Mouse (Mus musculus) heart, embryonic 10.5 days (tissue): ENCODE results near the gene Prune2. TPM values are rescaled to one million over a fixed set of nuclear protein-coding genes. Genes with fewer than 3 reads are reported as not detected.

Experiments
- DNase-seq: peaks from one replicate; pipeline ENCODE4 v3.0.0-alpha.2; 2017; ENCODE audit warnings: low spot score
- H3K27ac ChIP-seq: fragments of 300-500 bp; sonication (generic); 2 replicates; pipeline ENCODE4 v1.5.1; 2016; ENCODE audit warnings: mild to moderate bottlenecking
- H3K27me3 ChIP-seq: fragments of 300-500 bp; sonication (generic); 2 replicates; pipeline ENCODE4 v1.6.1; 2016; ENCODE audit warnings: mild to moderate bottlenecking; ENCODE audit not compliant: poor library complexity, insufficient read depth, severe bottlenecking
- H3K36me3 ChIP-seq: fragments of 300-500 bp; sonication (generic); 2 replicates; pipeline ENCODE4 v1.6.1; 2016; ENCODE audit warnings: mild to moderate bottlenecking, moderate library complexity
- H3K4me1 ChIP-seq: fragments of 300-500 bp; sonication (generic); 2 replicates; pipeline ENCODE4 v1.6.1; 2016; ENCODE audit warnings: mild to moderate bottlenecking
- H3K4me3 ChIP-seq: fragments of 300-500 bp; sonication (generic); 2 replicates; pipeline ENCODE4 v1.5.1; 2016; ENCODE audit warnings: mild to moderate bottlenecking, moderate library complexity
- H3K9me3 ChIP-seq: fragments of 300-500 bp; sonication (generic); 2 replicates; pipeline ENCODE4 v1.6.1; 2016; ENCODE audit warnings: mild to moderate bottlenecking, moderate library complexity
- WGBS: fragments of 180-500 bp; shearing (Covaris S2); methylation state at CpG from one replicate; pipeline ENCODE4 v1.1.7; 2016; 5-methylcytosine and 5-hydroxymethylcytosine counted together
- polyA plus RNA-seq: library from polyadenylated mRNA; unstranded; fragments of >200 nt; fragmentation: Nextera tagmentation; extraction: Ambion mirVana; gene quantifications from 2 replicates; pipeline ENCODE4 v1.2.1, GENCODE M21; 2016

The Prune2 gene
- polyA plus RNA-seq, 1 experiment from 2014 or later = 3.6 TPM

GRCm38 (mm10) chr19:17013085-17013484, 57.2 kb downstream of the Prune2 start:
- 39% methylated on average over 2 of the region's 2 CpGs for WGBS
- no peaks in the 10 kb centered on the region for H3K36me3 ChIP-seq
- H3K4me3 ChIP-seq = no peak overlapping the region
- no peak overlapping the region for H3K27ac ChIP-seq
- DNase-seq = no peak
- no peaks in the 10 kb centered on the region for H3K27me3 ChIP-seq
- H3K9me3 ChIP-seq = no peaks in the 10 kb centered on the region
- peaks cover 13% of the 10 kb centered on the region for H3K4me1 ChIP-seq

- H3K4me1 ChIP-seq = peaks cover 13% of the 10 kb centered on the region
- H3K36me3 ChIP-seq = no peaks in the 10 kb centered on the region
- H3K9me3 ChIP-seq = no peaks in the 10 kb centered on the region
- H3K27ac ChIP-seq = no peak overlapping the region
- no peak for DNase-seq
- H3K27me3 ChIP-seq = no peaks in the 10 kb centered on the region
- H3K4me3 ChIP-seq = no peak overlapping the region
- WGBS = 45% methylated on average over 10 of the region's 10 CpGs
These were observed 58.6 kb downstream of the Prune2 start for GRCm38 (mm10) chr19:17014337-17015124.

GRCm38 (mm10) chr19:17024748-17025147, 68.8 kb downstream of the Prune2 start:
- no peaks in the 10 kb centered on the region for H3K36me3 ChIP-seq
- WGBS = 76% methylated on average over 4 of the region's 4 CpGs
- H3K9me3 ChIP-seq = no peaks in the 10 kb centered on the region
- no peak overlapping the region for H3K27ac ChIP-seq
- no peaks in the 10 kb centered on the region for H3K27me3 ChIP-seq
- H3K4me3 ChIP-seq = no peak overlapping the region
- no peak for DNase-seq
- no peaks in the 10 kb centered on the region; the same call in 1 of the 2 replicates for H3K4me1 ChIP-seq

- WGBS = 7% methylated on average over 3 of the region's 3 CpGs
- H3K27ac ChIP-seq = no peak overlapping the region
These were observed 74.4 kb downstream of the Prune2 start for GRCm38 (mm10) chr19:17030276-17030675.

GRCm38 (mm10) chr19:17032314-17032713, 76.4 kb downstream of the Prune2 start:
- H3K27me3 ChIP-seq = no peaks in the 10 kb centered on the region
- no peaks in the 10 kb centered on the region; the same call in 1 of the 2 replicates for H3K4me1 ChIP-seq
- WGBS = 60% methylated on average over 3 of the region's 3 CpGs
- no peaks in the 10 kb centered on the region for H3K9me3 ChIP-seq
- no peak for DNase-seq
- no peaks in the 10 kb centered on the region; the same call in 1 of the 2 replicates for H3K36me3 ChIP-seq
- H3K4me3 ChIP-seq = no peak overlapping the region
- H3K27ac ChIP-seq = no peak overlapping the region

More at GRCm38 (mm10) chr19:17030276-17030675, 74.4 kb downstream of the Prune2 start:
- H3K4me1 ChIP-seq = no peaks in the 10 kb centered on the region; the same call in 1 of the 2 replicates
- no peaks in the 10 kb centered on the region; the same call in 1 of the 2 replicates for H3K36me3 ChIP-seq
- no peaks in the 10 kb centered on the region for H3K9me3 ChIP-seq
- H3K4me3 ChIP-seq = no peak overlapping the region
- no peaks in the 10 kb centered on the region for H3K27me3 ChIP-seq
- no peak for DNase-seq

- Histone ChIP-seq H3K4me1 (no peaks in the 10 kb centered on the region), H3K9me3 (peaks cover 3% of the 10 kb centered on the region; the same call in 1 of the 2 replicates), H3K36me3 (no peaks in the 10 kb centered on the region), H3K27ac (no peak overlapping the region), H3K27me3 (no peaks in the 10 kb centered on the region), H3K4me3 (no peak overlapping the region)
- WGBS = 72% methylated on average over 4 of the region's 4 CpGs
- DNase-seq = no peak
These were observed 91.0 kb downstream of the Prune2 start for GRCm38 (mm10) chr19:17046961-17047360.

GRCm38 (mm10) chr19:17055892-17056291, 100.0 kb downstream of the Prune2 start:
- Histone ChIP-seq H3K9me3 (no peaks in the 10 kb centered on the region), H3K27me3 (no peaks in the 10 kb centered on the region), H3K36me3 (no peaks in the 10 kb centered on the region), H3K27ac (no peak overlapping the region), H3K4me1 (no peaks in the 10 kb centered on the region), H3K4me3 (no peak overlapping the region)
- DNase-seq = no peak
- 51% methylated on average over 3 of the region's 3 CpGs for WGBS

- no peaks in the 10 kb centered on the region for H3K9me3 ChIP-seq
- H3K36me3 ChIP-seq = no peaks in the 10 kb centered on the region
- no peak for DNase-seq
- no peak overlapping the region for H3K27ac ChIP-seq
- WGBS = 84% methylated on average over 5 of the region's 5 CpGs
- H3K4me1 ChIP-seq = no peaks in the 10 kb centered on the region
- H3K27me3 ChIP-seq = no peaks in the 10 kb centered on the region
- no peak overlapping the region for H3K4me3 ChIP-seq
These were observed 104.2 kb downstream of the Prune2 start for GRCm38 (mm10) chr19:17060106-17060505.

GRCm38 (mm10) chr19:17064421-17064820, 108.5 kb downstream of the Prune2 start:
- Histone ChIP-seq H3K27me3 (no peaks in the 10 kb centered on the region), H3K4me1 (no peaks in the 10 kb centered on the region), H3K9me3 (no peaks in the 10 kb centered on the region), H3K36me3 (no peaks in the 10 kb centered on the region), H3K27ac (no peak overlapping the region), H3K4me3 (no peak overlapping the region)
- DNase-seq = no peak

GRCm38 (mm10) chr19:17069067-17069466, 113.1 kb downstream of the Prune2 start:
- Histone ChIP-seq H3K9me3 (no peaks in the 10 kb centered on the region), H3K36me3 (no peaks in the 10 kb centered on the region), H3K27me3 (no peaks in the 10 kb centered on the region), H3K27ac (no peak overlapping the region), H3K4me3 (no peak overlapping the region), H3K4me1 (no peaks in the 10 kb centered on the region)
- no peak for DNase-seq
- 83% methylated on average over 7 of the region's 7 CpGs for WGBS

GRCm38 (mm10) chr19:17071205-17071604, 115.3 kb downstream of the Prune2 start:
- Histone ChIP-seq H3K36me3 (no peaks in the 10 kb centered on the region), H3K4me3 (no peak overlapping the region), H3K27me3 (no peaks in the 10 kb centered on the region), H3K27ac (no peak overlapping the region), H3K9me3 (no peaks in the 10 kb centered on the region), H3K4me1 (no peaks in the 10 kb centered on the region)
- no peak for DNase-seq
- WGBS = 83% methylated on average over 5 of the region's 5 CpGs

GRCm38 (mm10) chr19:17072245-17072644, 116.3 kb downstream of the Prune2 start:
- DNase-seq = no peak
- Histone ChIP-seq H3K36me3 (no peaks in the 10 kb centered on the region), H3K27me3 (no peaks in the 10 kb centered on the region), H3K4me3 (no peak overlapping the region), H3K9me3 (no peaks in the 10 kb centered on the region), H3K27ac (no peak overlapping the region), H3K4me1 (no peaks in the 10 kb centered on the region)
- WGBS = 87% methylated on average over 1 of the region's 1 CpGs

GRCm38 (mm10) chr19:17078643-17079316, 122.9 kb downstream of the Prune2 start:
- Histone ChIP-seq H3K4me1 (no peaks in the 10 kb centered on the region), H3K27me3 (no peaks in the 10 kb centered on the region), H3K4me3 (no peak overlapping the region), H3K27ac (no peak overlapping the region), H3K36me3 (no peaks in the 10 kb centered on the region), H3K9me3 (no peaks in the 10 kb centered on the region)
- DNase-seq = no peak
- 57% methylated on average over 8 of the region's 8 CpGs for WGBS
